Mouse (Mus musculus): ENCODE measurements around the gene Exosc7.

The Exosc7 gene

GRCm38 (mm10) chr9:123183226-123183625, 70.2 kb downstream of the Exosc7 start:
- in situ Hi-C loops (cut with MboI, MseI), result no loop called here

- in situ Hi-C loops (cut with MboI, MseI), result no loop called here
Observed at GRCm38 (mm10) chr9:123185546-123185945, 72.5 kb downstream of the Exosc7 start.

Data from T-helper 17 cell (primary cell).